Mouse (Mus musculus): ENCODE measurements around the gene N4bp2. TPM values are rescaled to one million over a fixed set of nuclear protein-coding genes. Genes with fewer than 3 reads are reported as not detected.

Gene N4bp2
- polyA plus RNA-seq, 2 experiments: 31.3 to 39.1 TPM

GRCm38 (mm10) chr5:65748386-65748785 lies 14.9 kb upstream of the N4bp2 start:
- 53% methylated on average over 2 of the region's 2 CpGs for WGBS
- Histone ChIP-seq H3K9ac (ENCODE audit: low read depth, low read length, severe bottlenecking) (no peak overlapping the region), H3K9me3 (ENCODE audit: control insufficient read depth, low read length) (no peaks in the 10 kb centered on the region), H3K4me1 (ENCODE audit: control insufficient read depth, insufficient read depth, low read length) (no peaks in the 10 kb centered on the region), H3K4me3 (replicated peaks; ENCODE audit: low read length) (no peak overlapping the region), H3K4me2 (replicated peaks; ENCODE audit: low read depth, low read length, severe bottlenecking) (no peak overlapping the region), H3K27me3 (ENCODE audit: control insufficient read depth, insufficient read depth, low read length) (no peaks in the 10 kb centered on the region), H3K36me3 (ENCODE audit: control insufficient read depth, insufficient read depth, low read length) (no peaks in the 10 kb centered on the region), H3K27ac (replicated peaks; ENCODE audit: low read depth, low read length) (no peak overlapping the region)
- ATAC-seq (ENCODE audit: low FRiP score, low read depth) (no peak), DNase-seq (ENCODE audit: low spot score) (no peak)
- no peak for TF ChIP-seq POLR2A (IDR thresholded peaks at IDR 0.05; ENCODE audit: borderline replicate concordance, extremely low read depth, insufficient read depth, insufficient read length)

- no peaks in the 10 kb centered on the region for H3K36me3 ChIP-seq (ENCODE audit: control insufficient read depth, insufficient read depth, low read length)
These were observed 14.4 kb upstream of the N4bp2 start for GRCm38 (mm10) chr5:65748880-65749279.

DNA sequence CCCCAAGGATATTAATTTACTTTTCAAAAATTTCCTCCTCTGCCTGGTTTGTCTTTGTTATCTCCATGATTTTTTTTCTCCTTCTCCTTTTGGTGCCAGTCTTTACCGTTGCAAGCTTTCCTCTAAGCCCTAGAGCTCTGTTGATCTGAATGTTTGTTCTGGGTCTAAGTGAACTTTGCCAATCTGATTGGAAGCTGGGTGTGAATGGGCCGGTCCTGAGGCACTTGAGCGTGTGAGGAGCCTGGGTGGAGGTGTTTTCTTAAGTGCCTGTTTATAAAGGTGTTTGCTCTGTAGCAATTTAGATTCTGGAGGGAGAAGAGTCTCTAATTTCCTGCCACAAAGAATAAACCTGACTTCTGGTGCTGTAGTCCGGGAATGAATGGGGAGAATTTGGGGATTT lies 11.3 kb upstream of the N4bp2 start:
- Histone ChIP-seq H3K27ac (replicated peaks; ENCODE audit: low read depth, low read length) (no peak overlapping the region), H3K4me3 (replicated peaks; ENCODE audit: low read length) (no peak overlapping the region), H3K4me2 (replicated peaks; ENCODE audit: low read depth, low read length, severe bottlenecking) (no peak overlapping the region), H3K9ac (ENCODE audit: low read depth, low read length, severe bottlenecking) (no peak overlapping the region), H3K4me1 (ENCODE audit: control insufficient read depth, insufficient read depth, low read length) (no peaks in the 10 kb centered on the region), H3K36me3 (ENCODE audit: control insufficient read depth, insufficient read depth, low read length) (no peaks in the 10 kb centered on the region), H3K27me3 (ENCODE audit: control insufficient read depth, insufficient read depth, low read length) (no peaks in the 10 kb centered on the region), H3K9me3 (ENCODE audit: control insufficient read depth, low read length) (no peaks in the 10 kb centered on the region)
- no peak for ATAC-seq (ENCODE audit: low FRiP score, low read depth)
- whole genome bisulfite sequencing: 35% methylated on average over 4 of the region's 4 CpGs
- DNase-seq (ENCODE audit: low spot score): no peak
- TF ChIP-seq POLR2A (IDR thresholded peaks at IDR 0.05; ENCODE audit: borderline replicate concordance, extremely low read depth, insufficient read depth, insufficient read length): no peak

More at GRCm38 (mm10) chr5:65748880-65749279, 14.4 kb upstream of the N4bp2 start:
- Histone ChIP-seq H3K4me1 (ENCODE audit: control insufficient read depth, insufficient read depth, low read length) (no peaks in the 10 kb centered on the region), H3K27ac (replicated peaks; ENCODE audit: low read depth, low read length) (no peak overlapping the region), H3K4me2 (replicated peaks; ENCODE audit: low read depth, low read length, severe bottlenecking) (no peak overlapping the region), H3K9me3 (ENCODE audit: control insufficient read depth, low read length) (no peaks in the 10 kb centered on the region), H3K4me3 (replicated peaks; ENCODE audit: low read length) (no peak overlapping the region), H3K27me3 (ENCODE audit: control insufficient read depth, insufficient read depth, low read length) (no peaks in the 10 kb centered on the region), H3K9ac (ENCODE audit: low read depth, low read length, severe bottlenecking) (no peak overlapping the region)
- DNase-seq (ENCODE audit: low spot score) (no peak), ATAC-seq (ENCODE audit: low FRiP score, low read depth) (no peak)
- TF ChIP-seq POLR2A (IDR thresholded peaks at IDR 0.05; ENCODE audit: borderline replicate concordance, extremely low read depth, insufficient read depth, insufficient read length): no peak

DNA sequence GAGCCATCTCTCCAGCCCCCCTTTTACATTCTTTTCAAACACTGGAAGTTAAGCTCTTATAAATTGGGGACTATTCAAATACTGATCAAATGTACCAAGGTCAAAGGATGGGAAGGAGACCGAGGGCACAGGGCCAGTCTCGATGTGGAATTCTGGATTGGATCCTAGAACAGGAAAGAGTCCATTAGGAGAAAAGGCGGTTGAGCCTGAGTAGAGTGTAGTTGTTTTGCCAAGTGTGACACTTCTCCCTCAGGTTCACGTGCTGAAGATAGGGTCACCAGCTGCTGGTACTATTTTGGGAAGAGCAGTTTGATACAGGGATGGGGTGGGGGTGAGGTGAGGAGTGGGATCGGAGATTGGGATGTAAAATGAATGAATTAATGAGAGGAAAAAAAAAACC lies 7.5 kb upstream of the N4bp2 start:
- Histone ChIP-seq H3K9ac (ENCODE audit: low read depth, low read length, severe bottlenecking) (no peak overlapping the region), H3K4me1 (ENCODE audit: control insufficient read depth, insufficient read depth, low read length) (no peaks in the 10 kb centered on the region), H3K27me3 (ENCODE audit: control insufficient read depth, insufficient read depth, low read length) (no peaks in the 10 kb centered on the region), H3K9me3 (ENCODE audit: control insufficient read depth, low read length) (no peaks in the 10 kb centered on the region), H3K27ac (replicated peaks; ENCODE audit: low read depth, low read length) (no peak overlapping the region), H3K36me3 (ENCODE audit: control insufficient read depth, insufficient read depth, low read length) (peaks cover 3% of the 10 kb centered on the region; the same call in 1 of the 2 replicates), H3K4me2 (replicated peaks; ENCODE audit: low read depth, low read length, severe bottlenecking) (no peak overlapping the region), H3K4me3 (replicated peaks; ENCODE audit: low read length) (no peak overlapping the region)
- ATAC-seq (ENCODE audit: low FRiP score, low read depth): no peak
- no peak for TF ChIP-seq POLR2A (IDR thresholded peaks at IDR 0.05; ENCODE audit: borderline replicate concordance, extremely low read depth, insufficient read depth, insufficient read length)
- DNase-seq (ENCODE audit: low spot score): no peak
- WGBS: 89% methylated on average over 5 of the region's 5 CpGs

GRCm38 (mm10) chr5:65757110-65757509 lies 6.2 kb upstream of the N4bp2 start:
- Histone ChIP-seq H3K36me3 (ENCODE audit: control insufficient read depth, insufficient read depth, low read length) (peaks cover 6% of the 10 kb centered on the region; the same call in 1 of the 2 replicates), H3K4me1 (ENCODE audit: control insufficient read depth, insufficient read depth, low read length) (peaks cover 4% of the 10 kb centered on the region; the same call in 1 of the 2 replicates), H3K9ac (ENCODE audit: low read depth, low read length, severe bottlenecking) (no peak overlapping the region), H3K4me3 (replicated peaks; ENCODE audit: low read length) (no peak overlapping the region), H3K9me3 (ENCODE audit: control insufficient read depth, low read length) (no peaks in the 10 kb centered on the region), H3K27ac (replicated peaks; ENCODE audit: low read depth, low read length) (no peak overlapping the region), H3K27me3 (ENCODE audit: control insufficient read depth, insufficient read depth, low read length) (no peaks in the 10 kb centered on the region), H3K4me2 (replicated peaks; ENCODE audit: low read depth, low read length, severe bottlenecking) (no peak overlapping the region)
- WGBS: 57% methylated on average over 1 of the region's 1 CpGs
- ATAC-seq (ENCODE audit: low FRiP score, low read depth): no peak
- DNase-seq (ENCODE audit: low spot score): peak; percentile 44
- no peak for TF ChIP-seq POLR2A (IDR thresholded peaks at IDR 0.05; ENCODE audit: borderline replicate concordance, extremely low read depth, insufficient read depth, insufficient read length)

DNA sequence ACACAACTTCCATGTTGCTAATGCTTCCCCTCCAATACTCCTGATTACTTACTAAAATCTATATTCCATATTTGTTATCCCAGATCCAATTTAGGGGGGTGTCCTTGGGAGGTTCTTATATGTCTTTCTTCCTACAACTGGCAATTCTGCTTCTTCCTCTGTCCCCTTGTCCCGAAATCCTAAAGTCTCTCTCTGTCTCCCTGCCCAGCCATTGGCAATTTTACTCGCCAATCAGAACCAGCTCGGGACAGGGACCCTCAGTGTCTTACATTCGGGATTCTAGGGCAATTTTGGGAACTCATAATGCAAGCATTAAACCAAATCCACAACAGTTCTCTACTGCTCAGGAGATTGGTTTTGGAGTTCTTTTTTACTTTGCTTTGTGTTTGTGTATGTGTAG lies 3.3 kb upstream of the N4bp2 start:
- Histone ChIP-seq H3K27me3 (ENCODE audit: control insufficient read depth, insufficient read depth, low read length) (no peaks in the 10 kb centered on the region), H3K4me3 (replicated peaks; ENCODE audit: low read length) (no peak overlapping the region), H3K4me2 (replicated peaks; ENCODE audit: low read depth, low read length, severe bottlenecking) (no peak overlapping the region), H3K4me1 (ENCODE audit: control insufficient read depth, insufficient read depth, low read length) (peaks cover 4% of the 10 kb centered on the region; the same call in 1 of the 2 replicates), H3K36me3 (ENCODE audit: control insufficient read depth, insufficient read depth, low read length) (peaks cover 6% of the 10 kb centered on the region; the same call in 1 of the 2 replicates), H3K9me3 (ENCODE audit: control insufficient read depth, low read length) (no peaks in the 10 kb centered on the region), H3K9ac (ENCODE audit: low read depth, low read length, severe bottlenecking) (no peak overlapping the region), H3K27ac (replicated peaks; ENCODE audit: low read depth, low read length) (no peak overlapping the region)
- WGBS: 93% methylated on average over 4 of the region's 4 CpGs
- ATAC-seq (ENCODE audit: low FRiP score, low read depth) (no peak), DNase-seq (ENCODE audit: low spot score) (no peak)
- TF ChIP-seq POLR2A (IDR thresholded peaks at IDR 0.05; ENCODE audit: borderline replicate concordance, extremely low read depth, insufficient read depth, insufficient read length): no peak

All from limb, embryonic 14.5 days (tissue).